Mouse (Mus musculus): ENCODE results near the gene 4930558C23Rik.

DNA sequence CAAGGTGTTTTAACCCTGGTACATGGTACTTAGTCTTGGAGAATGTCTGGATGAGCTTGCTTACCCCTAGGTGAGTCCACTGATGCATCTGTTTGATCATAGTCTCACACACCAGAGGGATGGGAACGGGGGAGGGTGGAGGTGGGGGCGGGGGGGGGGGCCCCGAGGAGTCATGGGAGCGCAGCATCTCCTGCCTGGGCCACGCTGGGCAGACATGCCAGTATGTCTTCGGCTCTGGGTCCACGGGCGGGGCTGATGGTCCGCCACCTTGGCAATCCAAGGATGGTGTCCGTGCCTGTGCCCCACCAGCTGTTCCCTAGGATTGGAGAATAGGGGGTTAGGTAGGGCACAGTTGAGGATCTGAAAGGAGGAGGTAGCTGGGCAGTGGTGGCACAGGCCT, 29.4 kb downstream of the 4930558C23Rik start:
- TF ChIP-seq CTCF (conservative IDR thresholded peaks at IDR 0.05; ENCODE audit: low read length) (no peak), NANOG (IDR thresholded peaks at IDR 0.05; ENCODE audit: borderline replicate concordance, low read length) (no peak), POU5F1 (IDR thresholded peaks at IDR 0.05; ENCODE audit: borderline replicate concordance, low read length) (no peak)
